In the genomic region with DNA sequence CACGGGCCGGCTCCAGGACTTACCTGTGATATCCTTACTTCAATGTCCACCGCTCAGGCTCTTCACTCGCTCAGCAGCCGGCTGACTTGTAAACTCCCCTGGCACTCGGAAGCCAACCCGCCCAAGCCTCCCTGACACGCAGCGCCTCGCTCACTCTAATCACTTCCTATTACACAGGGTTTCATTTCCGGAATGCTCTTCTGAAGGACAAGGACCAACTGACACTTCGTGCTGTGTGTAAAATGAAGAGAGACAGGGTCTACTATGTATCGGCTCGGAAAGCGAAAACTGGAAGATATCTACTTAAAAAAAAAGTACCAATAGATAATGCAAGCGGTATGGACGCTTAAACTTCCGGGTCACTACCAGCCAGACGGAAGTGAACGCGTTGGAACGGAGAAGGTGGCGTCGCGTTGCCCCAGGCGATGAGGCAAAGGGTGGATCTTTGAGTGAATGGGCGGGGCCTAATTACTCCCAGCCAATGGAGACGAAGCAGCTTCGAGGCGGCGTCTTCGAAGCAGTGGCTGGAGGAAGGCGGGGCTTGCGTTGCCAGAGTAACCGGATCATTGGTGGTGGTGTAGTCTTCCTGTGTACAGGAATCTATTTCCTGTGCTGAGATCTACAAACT, we compare ENCODE assay signal across 1 mouse cellular context.
TF ChIP-seq lines count a peak whose summit lies in the region.

A gene (minus strand): TSS at position 366 of the 628 bp plus-strand sequence.

TF ChIP-seq in MEL, 35 proteins besides CTCF, POLR2A, EP300 and RAD21 (continued from another document):
- TF ChIP-seq SIN3A (IDR thresholded peaks at IDR 0.05; ENCODE audit: low read length) (peak; percentile 97), MEF2A (IDR thresholded peaks at IDR 0.05; ENCODE audit: extremely low read depth, insufficient replicate concordance, low read depth, low read length, poor library complexity, severe bottlenecking) (no peak), ELF1 (IDR thresholded peaks at IDR 0.05; ENCODE audit: low read depth, low read length) (peak; percentile 70), ZKSCAN1 (IDR thresholded peaks at IDR 0.05; ENCODE audit: low read depth, low read length) (no peak), CHD2 (IDR thresholded peaks at IDR 0.05; ENCODE audit: low read length) (peak; percentile 76), USF1 (IDR thresholded peaks at IDR 0.05; ENCODE audit: low read depth, low read length) (no peak), JUND (IDR thresholded peaks at IDR 0.05; ENCODE audit: low read depth, low read length) (no peak), BHLHE40 (IDR thresholded peaks at IDR 0.05; ENCODE audit: borderline replicate concordance, low read depth, low read length) (no peak), GABPA (IDR thresholded peaks at IDR 0.05; ENCODE audit: low read depth, low read length) (no peak), POLR2AphosphoS2 (IDR thresholded peaks at IDR 0.05; ENCODE audit: low read length) (peak; percentile 59; the same call in 1 of the 2 replicates), TBP (IDR thresholded peaks at IDR 0.05; ENCODE audit: low read depth, low read length) (peak; percentile 43), MXI1 (IDR thresholded peaks at IDR 0.05; ENCODE audit: low read depth, low read length) (peak; percentile 93), NRF1 (IDR thresholded peaks at IDR 0.05; ENCODE audit: insufficient read depth, low read depth, low read length, poor library complexity, severe bottlenecking) (no peak)
